Mouse (Mus musculus) adrenal gland, postnatal 14 days (tissue): ENCODE data around the gene Syce2. TPM values are rescaled to one million over a fixed set of nuclear protein-coding genes. Genes with fewer than 3 reads are reported as not detected.

ENCODE experiments used
- DNase-seq: peaks from one replicate; pipeline ENCODE4 v3.0.0; 2021; ENCODE audit warnings: mixed read lengths
- microRNA-seq, 2 experiments: library from miRNA; unstranded; fragments of <30 nt; microRNA quantifications; one replicate each; pipeline ENCODE4 v1.2.0; 2021
- total RNA-seq: library from RNA; stranded (reverse); gene quantifications from 2 replicates; pipeline ENCODE4 v1.2.3, GENCODE M21; 2021

The Syce2 gene
- total RNA-seq, 1 experiment from 2014 or later = 17.6 TPM

- peak; percentile 81 for DNase-seq
Observed at GRCm38 (mm10) chr8:84928456-84929306, 56.8 kb downstream of the Syce2 start.

GRCm38 (mm10) chr8:84930582-84930981 lies 58.7 kb downstream of the Syce2 start:
- no peak for DNase-seq

GRCm38 (mm10) chr8:84933767-84934559 lies 62.1 kb downstream of the Syce2 start:
- no peak for DNase-seq

- DNase-seq = peak; percentile 43
Observed at GRCm38 (mm10) chr8:84934860-84935259, 62.9 kb downstream of the Syce2 start.

GRCm38 (mm10) chr8:84935489-84935888 lies 63.6 kb downstream of the Syce2 start:
- no peak for DNase-seq

DNA sequence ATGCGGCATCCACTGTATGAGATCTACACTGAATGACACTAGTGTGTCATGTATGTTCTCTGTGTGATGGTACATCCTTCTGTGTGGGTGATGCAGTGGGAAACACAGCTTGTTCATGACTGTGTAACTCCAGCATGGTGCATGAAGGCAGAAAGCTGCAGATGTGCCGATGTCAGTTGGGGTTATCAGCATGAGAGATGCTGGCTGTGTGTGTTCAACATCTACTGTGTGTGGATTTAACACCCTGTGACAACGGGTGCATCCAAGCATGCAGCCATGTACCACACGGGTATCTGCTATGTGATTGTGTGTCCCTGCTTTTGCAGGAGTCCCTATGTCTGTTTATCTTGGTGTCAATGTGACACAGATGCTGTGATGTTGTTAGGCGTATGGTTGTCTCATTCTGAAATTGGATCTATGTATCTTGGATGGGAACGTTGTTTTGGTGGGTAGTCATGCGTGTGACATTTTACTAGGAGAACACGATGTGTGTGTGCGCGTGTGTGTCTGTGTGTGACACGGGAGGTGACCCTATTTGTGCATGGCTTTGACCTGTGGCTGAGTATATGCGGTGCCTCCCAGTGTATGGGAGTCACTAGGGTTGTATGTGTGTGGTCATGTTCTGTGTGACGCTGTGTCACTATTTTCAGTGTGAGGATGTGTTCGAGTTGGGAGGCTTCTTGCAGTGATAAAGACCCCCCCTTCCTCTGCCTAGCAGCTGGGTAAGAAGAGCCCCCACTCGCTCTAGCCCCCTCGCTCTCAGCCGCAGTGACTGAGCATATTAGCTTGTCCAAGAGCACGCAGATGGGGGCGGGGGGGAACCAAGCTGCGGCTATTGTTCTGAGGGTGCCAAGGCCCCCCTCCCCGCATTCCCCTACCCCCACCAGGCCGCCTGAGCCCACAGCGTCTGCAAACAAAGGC lies 64.4 kb downstream of the Syce2 start:
- DNase-seq = no peak

DNA sequence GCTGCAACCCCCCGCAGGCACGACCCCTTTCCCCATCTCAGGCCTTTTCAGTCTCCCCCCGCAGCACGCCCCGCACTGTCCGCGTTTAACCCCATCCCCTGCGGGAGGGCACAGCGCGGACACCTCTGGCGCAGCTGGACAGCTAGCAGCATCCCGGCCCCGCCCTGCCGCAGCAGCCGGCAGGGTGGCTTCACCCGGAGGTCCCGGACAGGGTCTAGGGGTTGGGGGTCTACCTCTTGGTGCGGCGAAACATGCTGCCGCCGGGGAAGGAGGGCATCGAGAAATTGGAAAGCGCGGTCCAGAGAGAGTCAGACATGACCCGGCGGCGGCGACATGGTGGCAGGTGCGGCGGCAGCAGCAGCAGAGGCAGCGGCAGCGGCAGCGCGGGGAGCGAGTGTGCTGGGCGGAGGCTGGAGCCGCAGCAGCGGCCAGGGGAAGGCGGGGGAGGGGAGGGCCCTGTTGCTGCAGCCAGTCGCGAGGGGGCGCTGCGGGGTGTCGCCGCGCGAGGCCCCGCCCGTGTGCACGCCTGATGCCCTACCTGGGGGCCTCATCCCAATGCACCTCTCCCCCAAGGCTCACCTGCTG lies 65.1 kb downstream of the Syce2 start, which contains the start of gene Mast1:
Gene Mast1 (minus strand): TSS at position 398 of the 585 bp plus-strand sequence.
- DNase-seq = peak; percentile 86

Small RNA genes lying within 50 kb of the gene (microRNA-seq; reads per million reads assigned to microRNA genes)
- gene Gm24197 = 0 reads per million in 2 experiments
- gene Mir7069 = 2.6 to 3.4 reads per million in 2 experiments

Other genes with a start within 250 kb of the Syce2 start
- gene Ier2, start 209.3 kb upstream of the Syce2 start, total RNA-seq = 45.5 and 55.7 TPM in 2 replicates
- gene Trmt1, start 185.8 kb upstream of the Syce2 start, total RNA-seq = 62.2 and 67.9 TPM in 2 replicates
- gene Nacc1, start 184.2 kb upstream of the Syce2 start, total RNA-seq = 68.3 and 68.8 TPM in 2 replicates
- gene Lyl1, start 170.7 kb upstream of the Syce2 start, total RNA-seq = 4.2 and 9.4 TPM in 2 replicates
- 0.52 and 0.90 TPM in 2 replicates for gene G430095P16Rik, start 149.1 kb upstream of the Syce2 start, total RNA-seq
- gene Nfix, start 71.8 kb upstream of the Syce2 start, total RNA-seq = 124 and 125 TPM in 2 replicates
- 7.1 and 7.4 TPM in 2 replicates for gene Dand5, start 49.3 kb upstream of the Syce2 start, total RNA-seq
- gene Gadd45gip1, start 40.6 kb upstream of the Syce2 start, total RNA-seq = 44.4 and 45.7 TPM in 2 replicates
- gene Rad23a, start 31.4 kb upstream of the Syce2 start, total RNA-seq = 108 TPM in 2 replicates
- gene Calr, start 25.2 kb upstream of the Syce2 start, total RNA-seq = 521 and 554 TPM in 2 replicates
- 55.2 and 63.4 TPM in 2 replicates for gene Farsa, start 15.1 kb upstream of the Syce2 start, total RNA-seq
- gene Gcdh, start 21.8 kb downstream of the Syce2 start, total RNA-seq = 55.4 and 84.8 TPM in 2 replicates
- gene Klf1, start 29.8 kb downstream of the Syce2 start, total RNA-seq = 0.56 and 5.1 TPM in 2 replicates
- gene Dnase2a, start 36.4 kb downstream of the Syce2 start, total RNA-seq = 8.3 and 11.0 TPM in 2 replicates
- 1.2 and 3.1 TPM in 2 replicates for gene Mast1, start 65.2 kb downstream of the Syce2 start, total RNA-seq
- gene Rtbdn, start 74.9 kb downstream of the Syce2 start, total RNA-seq = not detected in 2 replicates
- gene Gm49661, start 97.3 kb downstream of the Syce2 start, total RNA-seq = 2.1 TPM in 1 of 2 replicates, not detected in the other
- gene Prdx2, start 97.5 kb downstream of the Syce2 start, total RNA-seq = 532 and 572 TPM in 2 replicates
- 88.3 and 96.4 TPM in 2 replicates for gene Rnaseh2a, start 97.7 kb downstream of the Syce2 start, total RNA-seq
- 58.3 and 211 TPM in 2 replicates for gene Junb, start 106.6 kb downstream of the Syce2 start, total RNA-seq
- gene Hook2, start 118.5 kb downstream of the Syce2 start, total RNA-seq = 5.8 and 6.9 TPM in 2 replicates
- not detected in 2 replicates for gene Best2, start 142.4 kb downstream of the Syce2 start, total RNA-seq
- gene Asna1, start 153.2 kb downstream of the Syce2 start, total RNA-seq = 91.4 and 94.7 TPM in 2 replicates
- 154 and 161 TPM in 2 replicates for gene Trir, start 154.7 kb downstream of the Syce2 start, total RNA-seq
- 65.9 and 67.8 TPM in 2 replicates for gene Tnpo2, start 164.8 kb downstream of the Syce2 start, total RNA-seq
- 18.0 and 18.4 TPM in 2 replicates for gene Fbxw9, start 187.9 kb downstream of the Syce2 start, total RNA-seq
- gene Gm5741, start 195.9 kb downstream of the Syce2 start, total RNA-seq = not detected in 2 replicates
- gene Dhps, start 199.6 kb downstream of the Syce2 start, total RNA-seq = 28.7 and 40.6 TPM in 2 replicates
- gene Wdr83os, start 208.6 kb downstream of the Syce2 start, total RNA-seq = 68.3 and 70.3 TPM in 2 replicates
- gene Wdr83, start 209.2 kb downstream of the Syce2 start, total RNA-seq = 30.0 and 30.9 TPM in 2 replicates
- 49.8 and 56.3 TPM in 2 replicates for gene Man2b1, start 211.2 kb downstream of the Syce2 start, total RNA-seq